Mouse (Mus musculus): ENCODE measurements around the gene Olfr995. TPM values are rescaled to one million over a fixed set of nuclear protein-coding genes. Genes with fewer than 3 reads are reported as not detected.

Olfr995 gene
- polyA plus RNA-seq (2016; fragmentation: Nextera tagmentation; extraction: Ambion mirVana), result not detected in 2 replicates

GRCm38 (mm10) chr2:85443539-85443938 is at the start of gene Olfr995:
Olfr995 (minus strand) TSS chr2:85443639.
- Histone ChIP-seq H3K27me3 (replicated peaks; ENCODE audit: low read depth, poor library complexity, severe bottlenecking) (no peaks in the 10 kb centered on the region), H3K9me3 (no peaks in the 10 kb centered on the region), H3K4me3 (no peak within 1 kb of the TSS), H3K27ac (replicated peaks) (no peak within 1 kb of the TSS), H3K4me1 (no peaks in the 10 kb centered on the region), H3K36me3 (replicated peaks) (no peaks in the 10 kb centered on the region)
- WGBS, result 13% methylated on average over 1 of the region's 1 CpGs
- DNase-seq (ENCODE audit: low spot score), result no peak

- Histone ChIP-seq H3K9me3 (no peaks in the 10 kb centered on the region), H3K4me3 (no peak overlapping the region), H3K4me1 (no peaks in the 10 kb centered on the region), H3K27me3 (replicated peaks; ENCODE audit: low read depth, poor library complexity, severe bottlenecking) (no peaks in the 10 kb centered on the region), H3K36me3 (replicated peaks) (no peaks in the 10 kb centered on the region), H3K27ac (replicated peaks) (no peak overlapping the region)
- WGBS, result 84% methylated on average over 5 of the region's 5 CpGs
- DNase-seq (ENCODE audit: low spot score), result no peak
These were observed 47.0 kb upstream of the Olfr995 start for GRCm38 (mm10) chr2:85490396-85490795.

- DNase-seq (ENCODE audit: low spot score), result no peak
- 81% methylated on average over 3 of the region's 3 CpGs for WGBS
- H3K36me3 ChIP-seq (replicated peaks), result no peaks in the 10 kb centered on the region
- no peak overlapping the region for H3K27ac ChIP-seq (replicated peaks)
- peaks cover 3% of the 10 kb centered on the region; the same call in 1 of the 2 replicates for H3K9me3 ChIP-seq
- no peak overlapping the region for H3K4me3 ChIP-seq
- H3K27me3 ChIP-seq (replicated peaks; ENCODE audit: low read depth, poor library complexity, severe bottlenecking), result no peaks in the 10 kb centered on the region
- no peaks in the 10 kb centered on the region for H3K4me1 ChIP-seq
These were observed 23.4 kb upstream of the Olfr995 start for GRCm38 (mm10) chr2:85466801-85467325.

DNA sequence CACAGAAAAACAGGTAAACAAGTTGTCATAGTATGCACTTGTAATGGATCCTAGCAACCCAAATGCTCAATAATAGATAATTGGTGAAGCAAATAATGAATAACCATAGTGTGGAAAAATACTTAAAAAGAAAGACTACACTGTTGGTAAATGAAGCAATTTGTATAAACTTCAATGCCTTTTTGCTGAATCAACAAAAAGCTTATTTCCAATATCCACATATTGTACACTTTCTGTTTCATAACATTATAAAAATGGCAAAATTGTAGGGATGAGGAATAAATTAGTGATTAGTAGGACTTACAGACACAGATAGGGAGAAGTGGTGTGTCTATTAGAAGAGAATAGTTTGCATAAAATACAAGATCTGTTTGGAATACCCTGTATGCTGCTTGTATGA is 893 bp downstream of the Olfr995 start:
- no peak overlapping the region for H3K4me3 ChIP-seq
- no peaks in the 10 kb centered on the region for H3K27me3 ChIP-seq (replicated peaks; ENCODE audit: low read depth, poor library complexity, severe bottlenecking)
- H3K9me3 ChIP-seq, result no peaks in the 10 kb centered on the region

DNA sequence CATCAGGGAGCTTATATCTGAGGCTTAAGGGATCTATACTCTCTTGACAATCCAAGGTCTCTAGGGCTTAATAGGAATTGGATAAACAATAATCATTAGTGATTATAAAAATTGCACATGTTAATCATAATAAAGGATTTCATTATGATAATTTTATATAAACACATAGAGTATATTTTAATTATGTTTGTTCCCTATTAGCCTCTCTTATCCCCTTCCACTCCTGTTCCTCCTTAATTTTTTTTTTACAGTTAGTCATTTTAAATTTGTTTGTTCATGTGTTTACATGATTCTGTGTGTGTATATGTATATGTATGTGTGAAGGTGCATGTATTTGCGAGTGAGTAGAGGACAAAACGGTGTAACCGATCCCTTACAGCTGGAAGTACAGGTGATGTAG is 7.1 kb downstream of the Olfr995 start, which contains the start of gene Olfr994:
TSS of gene Olfr994 (minus strand) at position 101 of the 400 bp plus-strand sequence.
- H3K36me3 ChIP-seq (replicated peaks), result no peaks in the 10 kb centered on the region
- H3K27me3 ChIP-seq (replicated peaks; ENCODE audit: low read depth, poor library complexity, severe bottlenecking), result no peaks in the 10 kb centered on the region
- no peaks in the 10 kb centered on the region for H3K9me3 ChIP-seq
- WGBS, result 91% methylated on average over 3 of the region's 3 CpGs
- no peak within 1 kb of the TSS for H3K27ac ChIP-seq (replicated peaks)
- no peak within 1 kb of the TSS for H3K4me3 ChIP-seq
- no peaks in the 10 kb centered on the region for H3K4me1 ChIP-seq
- no peak for DNase-seq (ENCODE audit: low spot score)

More for the DNA sequence above, 893 bp downstream of the Olfr995 start:
- Histone ChIP-seq H3K4me1 (no peaks in the 10 kb centered on the region), H3K36me3 (replicated peaks) (no peaks in the 10 kb centered on the region), H3K27ac (replicated peaks) (no peak overlapping the region)
- DNase-seq (ENCODE audit: low spot score), result no peak

- H3K27ac ChIP-seq (replicated peaks), result no peak overlapping the region
- 81% methylated on average over 1 of the region's 1 CpGs for WGBS
- no peaks in the 10 kb centered on the region for H3K4me1 ChIP-seq
- H3K27me3 ChIP-seq (replicated peaks; ENCODE audit: low read depth, poor library complexity, severe bottlenecking), result no peaks in the 10 kb centered on the region
- no peaks in the 10 kb centered on the region for H3K36me3 ChIP-seq (replicated peaks)
- no peak overlapping the region for H3K4me3 ChIP-seq
- DNase-seq (ENCODE audit: low spot score), result no peak
- no peaks in the 10 kb centered on the region for H3K9me3 ChIP-seq
These were observed 17.5 kb downstream of the Olfr995 start for GRCm38 (mm10) chr2:85425893-85426292.

DNA sequence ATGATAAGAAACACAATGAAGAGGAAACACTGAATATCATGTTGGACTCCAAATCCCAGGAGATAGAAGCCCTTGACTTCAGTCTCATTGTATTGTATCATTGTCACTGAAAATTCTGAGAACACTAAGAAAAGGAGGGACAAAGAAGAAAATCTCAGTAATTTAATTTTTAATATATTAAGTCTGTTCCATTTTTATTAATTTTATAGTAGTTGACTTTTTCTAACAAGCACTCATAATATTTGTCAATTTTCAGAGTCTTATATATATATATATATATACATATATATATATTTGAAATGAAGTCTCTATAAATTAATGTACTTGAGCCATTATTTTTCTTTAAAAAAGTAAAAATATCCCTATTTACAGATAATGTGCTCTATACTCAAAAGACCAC is 28.7 kb downstream of the Olfr995 start, which contains the start of gene Olfr993:
TSS of gene Olfr993 (minus strand) at position 101 of the 400 bp plus-strand sequence.
- no peak for DNase-seq (ENCODE audit: low spot score)
- H3K27me3 ChIP-seq (replicated peaks; ENCODE audit: low read depth, poor library complexity, severe bottlenecking), result no peaks in the 10 kb centered on the region
- H3K9me3 ChIP-seq, result no peaks in the 10 kb centered on the region
- no peak within 1 kb of the TSS for H3K4me3 ChIP-seq
- H3K36me3 ChIP-seq (replicated peaks), result no peaks in the 10 kb centered on the region
- H3K4me1 ChIP-seq, result no peaks in the 10 kb centered on the region
- H3K27ac ChIP-seq (replicated peaks), result no peak within 1 kb of the TSS

DNA sequence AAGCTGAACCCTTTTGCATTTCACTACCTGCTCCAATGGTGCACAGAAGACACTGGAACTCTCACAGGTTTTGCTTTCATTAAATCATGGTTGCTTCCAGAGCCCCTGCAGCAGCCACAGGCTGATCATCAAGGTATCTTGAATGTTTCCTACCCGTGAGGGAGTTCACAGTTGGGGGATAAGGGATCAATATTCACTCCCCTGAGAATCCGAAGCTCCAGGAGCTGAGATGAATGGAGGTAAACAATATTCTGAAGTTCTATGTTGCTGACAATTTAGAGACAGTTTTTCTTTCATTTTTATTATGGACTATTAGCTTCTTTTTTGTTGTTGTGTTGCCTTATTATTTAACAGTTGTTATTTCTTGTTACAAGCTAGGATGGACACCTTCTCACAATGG is 34.1 kb downstream of the Olfr995 start, which contains the start of gene Olfr992:
TSS of gene Olfr992 (minus strand) at position 101 of the 400 bp plus-strand sequence.
- 59% methylated on average over 2 of the region's 2 CpGs for WGBS
- Histone ChIP-seq H3K27ac (replicated peaks) (no peak within 1 kb of the TSS), H3K4me1 (no peaks in the 10 kb centered on the region), H3K4me3 (no peak within 1 kb of the TSS), H3K27me3 (replicated peaks; ENCODE audit: low read depth, poor library complexity, severe bottlenecking) (no peaks in the 10 kb centered on the region), H3K9me3 (no peaks in the 10 kb centered on the region), H3K36me3 (replicated peaks) (no peaks in the 10 kb centered on the region)
- no peak for DNase-seq (ENCODE audit: low spot score)

Other genes starting within 250 kb of the Olfr995 start
- gene Lrrc55, start 246.4 kb downstream of the Olfr995 start, polyA plus RNA-seq (2016; fragmentation: Nextera tagmentation; extraction: Ambion mirVana), result 0.32 and 0.60 TPM in 2 replicates
- gene Olfr987, start 104.3 kb downstream of the Olfr995 start, polyA plus RNA-seq (2016; fragmentation: Nextera tagmentation; extraction: Ambion mirVana), result not detected in 2 replicates
- not detected in 2 replicates for gene Olfr988, start 80.4 kb downstream of the Olfr995 start, polyA plus RNA-seq (2016; fragmentation: Nextera tagmentation; extraction: Ambion mirVana)
- not detected in 2 replicates for gene Olfr992, start 34.2 kb downstream of the Olfr995 start, polyA plus RNA-seq (2016; fragmentation: Nextera tagmentation; extraction: Ambion mirVana)
- gene Olfr993, start 28.8 kb downstream of the Olfr995 start, polyA plus RNA-seq (2016; fragmentation: Nextera tagmentation; extraction: Ambion mirVana), result not detected in 2 replicates
- not detected in 2 replicates for gene Olfr994, start 7.2 kb downstream of the Olfr995 start, polyA plus RNA-seq (2016; fragmentation: Nextera tagmentation; extraction: Ambion mirVana)
- 0.09 TPM in 1 of 2 replicates, not detected in the other for gene 4833423E24Rik, start 75.4 kb upstream of the Olfr995 start, polyA plus RNA-seq (2016; fragmentation: Nextera tagmentation; extraction: Ambion mirVana)
- gene Olfr996, start 135.6 kb upstream of the Olfr995 start, polyA plus RNA-seq (2016; fragmentation: Nextera tagmentation; extraction: Ambion mirVana), result not detected in 2 replicates
- not detected in 2 replicates for gene Olfr998, start 145.3 kb upstream of the Olfr995 start, polyA plus RNA-seq (2016; fragmentation: Nextera tagmentation; extraction: Ambion mirVana)
- gene Olfr1000, start 168.3 kb upstream of the Olfr995 start, polyA plus RNA-seq (2016; fragmentation: Nextera tagmentation; extraction: Ambion mirVana), result not detected in 2 replicates
- gene Olfr1002, start 207.1 kb upstream of the Olfr995 start, polyA plus RNA-seq (2016; fragmentation: Nextera tagmentation; extraction: Ambion mirVana), result not detected in 2 replicates
- gene Olfr154, start 220.8 kb upstream of the Olfr995 start, polyA plus RNA-seq (2016; fragmentation: Nextera tagmentation; extraction: Ambion mirVana), result not detected in 2 replicates
- gene Olfr1006, start 235.1 kb upstream of the Olfr995 start, polyA plus RNA-seq (2016; fragmentation: Nextera tagmentation; extraction: Ambion mirVana), result not detected in 2 replicates
- gene Olfr1008, start 245.8 kb upstream of the Olfr995 start, polyA plus RNA-seq (2016; fragmentation: Nextera tagmentation; extraction: Ambion mirVana), result not detected in 2 replicates